In genomic region chr1:152088791-152089401, GRCm38 (mm10) we compare ENCODE assay signal across 8 mouse cellular contexts. TPM values are rescaled to one million over a fixed set of nuclear protein-coding genes. Genes with fewer than 3 reads are reported as not detected.
A peak's percentile ranks its signal among the peaks of the same experiment; 100 is the strongest.
DNase-seq lines count a peak whose midpoint lies in the region; ATAC-seq lines count a peak whose summit lies in the region.

No protein-coding gene starts in this region.

- WGBS in forebrain, embryonic 10.5 days: 5% methylated on average over 16 of the region's 16 CpGs
- WGBS in heart, embryonic 16.5 days: 2% methylated on average over 16 of the region's 16 CpGs
- 5% methylated on average over 16 of the region's 16 CpGs for WGBS in liver, embryonic 15.5 days (ENCODE audit: insufficient replicate concordance)

- peak overlapping the region; percentile 95 for H3K4me2 ChIP-seq in heart, embryonic 16.5 days (ENCODE audit: low read depth, low read length)
- H3K4me2 ChIP-seq in liver, embryonic 15.5 days: peak overlapping the region; percentile 77

- peak; percentile 77 for DNase-seq in 416B (ENCODE audit: low read depth)
- peak; percentile 47 to 69 for DNase-seq in adrenal gland, postnatal 36 days
- peak; percentile 52 for DNase-seq in forebrain, embryonic 10.5 days (ENCODE audit: extremely low spot score, low spot score)
- peak; percentile 21 to 50 for DNase-seq in kidney, postnatal 36 days
- peak; percentile 53 for DNase-seq in neural tube, embryonic 10.5 days (ENCODE audit: extremely low spot score, low spot score)
- DNase-seq in thymus, adult 18-20 months: peak; percentile 8 to 17

- peak; percentile 57 for ATAC-seq in heart, embryonic 16.5 days (replicated peaks; ENCODE audit: extremely low read depth, insufficient read depth, low FRiP score)
- no peak for ATAC-seq in liver, embryonic 15.5 days (ENCODE audit: insufficient read depth)

- no peaks in the 10 kb centered on the region for H3K36me3 ChIP-seq in forebrain, embryonic 10.5 days (replicated peaks)
- no peaks in the 10 kb centered on the region for H3K36me3 ChIP-seq in heart, embryonic 16.5 days (ENCODE audit: control insufficient read depth, insufficient read depth)
- H3K36me3 ChIP-seq in liver, embryonic 15.5 days (replicated peaks): no peaks in the 10 kb centered on the region

- peak overlapping the region; percentile 85 for H3K4me3 ChIP-seq in forebrain, embryonic 10.5 days
- peak overlapping the region; percentile 81 for H3K4me3 ChIP-seq in heart, embryonic 16.5 days (ENCODE audit: low read length)
- H3K4me3 ChIP-seq in liver, embryonic 15.5 days (replicated peaks): peak overlapping the region; percentile 64

- peak overlapping the region; percentile 83 for H3K9ac ChIP-seq in heart, embryonic 16.5 days (ENCODE audit: low read length)
- H3K9ac ChIP-seq in liver, embryonic 15.5 days: no peak overlapping the region

- H3K4me1 ChIP-seq in forebrain, embryonic 10.5 days: peaks cover 64% of the 10 kb centered on the region
- H3K4me1 ChIP-seq in heart, embryonic 16.5 days (ENCODE audit: control insufficient read depth, insufficient read depth, low read length): peaks cover 36% of the 10 kb centered on the region
- peaks cover 15% of the 10 kb centered on the region; the same call in 1 of the 2 replicates for H3K4me1 ChIP-seq in liver, embryonic 15.5 days (replicated peaks)

- H3K27me3 ChIP-seq in forebrain, embryonic 10.5 days (ENCODE audit: poor library complexity, severe bottlenecking): no peaks in the 10 kb centered on the region
- no peaks in the 10 kb centered on the region for H3K27me3 ChIP-seq in heart, embryonic 16.5 days (ENCODE audit: control insufficient read depth, insufficient read depth, low read length)
- peaks cover 71% of the 10 kb centered on the region for H3K27me3 ChIP-seq in liver, embryonic 15.5 days

- no peaks in the 10 kb centered on the region for H3K9me3 ChIP-seq in forebrain, embryonic 10.5 days
- H3K9me3 ChIP-seq in heart, embryonic 16.5 days (replicated peaks; ENCODE audit: control insufficient read depth, low read length): no peaks in the 10 kb centered on the region
- H3K9me3 ChIP-seq in liver, embryonic 15.5 days (replicated peaks): no peaks in the 10 kb centered on the region

- H3K27ac ChIP-seq in forebrain, embryonic 10.5 days: peak overlapping the region; percentile 97
- H3K27ac ChIP-seq in heart, embryonic 16.5 days (ENCODE audit: low read length): peak overlapping the region; percentile 91
- H3K27ac ChIP-seq in liver, embryonic 15.5 days (replicated peaks): no peak overlapping the region

RNA-seq across cellular contexts. Expression of gene 1700025G04Rik, which starts 1.0 kb away (rescaled TPM):
- total RNA-seq in adrenal gland, postnatal 36 days (2021): 10 to 100 TPM; 51.0 to 92.3 TPM
- polyA plus RNA-seq in forebrain, embryonic 10.5 days (2016; fragmentation: Nextera tagmentation; extraction: Ambion mirVana): 14.2 and 15.4 TPM in 2 replicates
- polyA plus RNA-seq in heart, embryonic 16.5 days (2015; fragmentation: Nextera tagmentation; extraction: Ambion mirVana): 25.8 and 28.0 TPM in 2 replicates
- polyA plus RNA-seq in liver, embryonic 15.5 days (2015; fragmentation: Nextera tagmentation; extraction: Ambion mirVana): 2.3 and 3.6 TPM in 2 replicates

Comparison
In these comparisons a context has a peak if more than half of its experiments do, and no peak if none do; other contexts are left out.
1. DNase-seq: peak in every context shown above with its lines; median percentile 77 in 416B; 58 in adrenal gland, postnatal 36 days; 53 in neural tube, embryonic 10.5 days; 52 in forebrain, embryonic 10.5 days; 36 in kidney, postnatal 36 days; 12 in thymus, adult 18-20 months.